ENCODE assay signal across 1 mouse cellular context in the genomic region with DNA sequence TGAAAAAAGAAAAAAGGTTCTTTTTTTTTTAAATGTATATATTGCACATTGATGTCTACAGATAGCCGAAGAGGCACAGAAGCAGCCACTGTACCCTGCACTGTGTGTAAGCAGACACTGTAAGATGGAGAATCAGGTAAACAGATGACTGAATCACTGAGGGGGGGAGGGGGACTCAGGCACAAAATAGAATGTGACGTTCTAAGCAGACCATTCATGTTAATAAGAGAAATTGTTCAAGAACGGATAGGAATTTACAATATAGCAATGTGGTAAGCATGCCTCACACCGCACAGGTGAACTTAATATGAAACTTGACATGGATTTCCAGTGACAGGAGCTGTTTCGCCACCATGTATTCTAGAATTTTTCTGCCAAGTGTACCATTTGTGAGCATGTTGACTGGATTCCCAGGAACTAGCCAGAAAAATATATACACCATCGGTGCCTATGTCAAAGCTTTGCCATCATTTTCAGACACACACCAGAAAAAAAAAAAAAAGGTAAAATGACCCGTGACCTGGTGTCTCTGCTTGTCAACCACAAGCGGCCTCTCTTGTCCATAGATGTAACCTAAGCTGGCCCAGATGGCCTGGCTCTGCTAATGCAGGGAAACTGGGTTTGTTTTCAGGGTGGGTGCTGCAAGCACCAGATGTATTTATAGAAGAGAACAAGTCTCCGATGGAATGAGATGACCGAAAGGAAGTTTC.
TF ChIP-seq lines count a peak whose summit lies in the region.

No protein-coding gene starts in this region.

TF ChIP-seq in CH12.LX, 34 proteins besides CTCF, POLR2A, EP300 and RAD21 (continued from another document):
- TF ChIP-seq CHD2 (IDR thresholded peaks at IDR 0.05; ENCODE audit: low read length) (peak; percentile 61), MEF2A (IDR thresholded peaks at IDR 0.05; ENCODE audit: borderline replicate concordance, low read depth, low read length) (no peak; the same call in 1 of the 2 replicates), TBP (conservative IDR thresholded peaks at IDR 0.05; ENCODE audit: low read depth, low read length) (no peak), ZNF384 (IDR thresholded peaks at IDR 0.05; ENCODE audit: low read depth, low read length) (peak; percentile 89), E2F4 (IDR thresholded peaks at IDR 0.05; ENCODE audit: insufficient replicate concordance, low read depth, low read length) (no peak), USF2 (conservative IDR thresholded peaks at IDR 0.05; ENCODE audit: low read depth, low read length) (no peak), HCFC1 (IDR thresholded peaks at IDR 0.05; ENCODE audit: low read depth, low read length) (no peak), SMC3 (IDR thresholded peaks at IDR 0.05; ENCODE audit: low read depth, low read length) (no peak), NRF1 (IDR thresholded peaks at IDR 0.05; ENCODE audit: low read depth, low read length) (no peak), NELFE (IDR thresholded peaks at IDR 0.05; ENCODE audit: low read depth, low read length) (no peak), POLR2AphosphoS2 (IDR thresholded peaks at IDR 0.05; ENCODE audit: low read depth, low read length) (no peak), GABPA (IDR thresholded peaks at IDR 0.05; ENCODE audit: insufficient replicate concordance, low read depth, low read length) (no peak), MAX (IDR thresholded peaks at IDR 0.05; ENCODE audit: low read length) (no peak), MXI1 (IDR thresholded peaks at IDR 0.05; ENCODE audit: low read depth, low read length) (0 out of 2 replicates have a peak, but pooled peaks have one; percentile 6), ZMIZ1 (IDR thresholded peaks at IDR 0.05; ENCODE audit: low read depth, low read length) (no peak), ELF1 (IDR thresholded peaks at IDR 0.05; ENCODE audit: low read depth, low read length) (no peak), ZKSCAN1 (IDR thresholded peaks at IDR 0.05; ENCODE audit: borderline replicate concordance, low read depth, low read length) (no peak), MYC (IDR thresholded peaks at IDR 0.05; ENCODE audit: low read depth, low read length) (0 out of 2 replicates have a peak, but pooled peaks have one; percentile 15), USF1 (IDR thresholded peaks at IDR 0.05; ENCODE audit: low read depth, low read length) (no peak), IRF4 (IDR thresholded peaks at IDR 0.05; ENCODE audit: low read depth, low read length) (no peak), ZC3H11A (IDR thresholded peaks at IDR 0.05; ENCODE audit: low read depth, low read length) (no peak), BHLHE40 (IDR thresholded peaks at IDR 0.05; ENCODE audit: low read depth, low read length) (peak; percentile 60), TCF12 (IDR thresholded peaks at IDR 0.05; ENCODE audit: low read depth, low read length) (no peak), CHD1 (IDR thresholded peaks at IDR 0.05; ENCODE audit: low read depth, low read length) (no peak), UBTF (IDR thresholded peaks at IDR 0.05; ENCODE audit: low read depth, low read length) (no peak), ETS1 (conservative IDR thresholded peaks at IDR 0.05; ENCODE audit: low read depth, low read length) (0 out of 2 replicates have a peak, but pooled peaks have one; percentile 10), MAZ (IDR thresholded peaks at IDR 0.05; ENCODE audit: low read depth, low read length) (no peak), RCOR1 (conservative IDR thresholded peaks at IDR 0.05; ENCODE audit: low read depth, low read length) (no peak), PAX5 (IDR thresholded peaks at IDR 0.05; ENCODE audit: low read length) (no peak)
